Mouse (Mus musculus) gastrocnemius, adult 2 months (tissue): Measurements from ENCODE around the gene Papolg. TPM values are rescaled to one million over a fixed set of nuclear protein-coding genes. Genes with fewer than 3 reads are reported as not detected.
"Not testable (repeated sequence)": the region's sequence is repeated elsewhere in the genome, so short reads cannot be mapped to it uniquely, and the experiment has no call there.

Source experiments
- DNase-seq: peaks from one replicate; pipeline ENCODE4 v3.0.0; 2022
- H3K27ac ChIP-seq: fragments of 200-600 bp; 2 replicates; pipeline ENCODE4 v1.8.1; 2022; ENCODE audit warnings: mild to moderate bottlenecking
- H3K4me3 ChIP-seq: fragments of 200-600 bp; 2 replicates; pipeline ENCODE4 v1.8.1; 2022; ENCODE audit warnings: mild to moderate bottlenecking, moderate library complexity
- CTCF ChIP-seq: fragments of 200-600 bp; IDR thresholded peaks from 2 replicates; pipeline ENCODE4 v1.8.1; 2022; ENCODE audit warnings: antibody characterized with exemption, mild to moderate bottlenecking, moderate library complexity
- intact Hi-C: fragments of 180-260 bp; cut with DNase I; formaldehyde crosslinking; loops from one replicate; pipeline ENCODE4 v1.15.1; 2025
- long read RNA-seq, 2 experiments: library from polyadenylated mRNA; stranded (forward); transcript quantifications; one replicate each; pipeline ENCODE4 v2.0.0; 2021
- total RNA-seq, 2 experiments: library from RNA; stranded (reverse); gene quantifications; 2 replicates each; pipeline ENCODE4 v1.2.3; 2021

The Papolg gene
- 1 to 10 TPM; 4.7 TPM for total RNA-seq
- long read RNA-seq, experiment 1, partial matches to known transcripts = 0 of 2 reads
- long read RNA-seq, experiment 1, other reads (novel, unspliced or antisense) = 0 of 2 reads
- long read RNA-seq, experiment 2, partial matches to known transcripts = 0 of 1 reads
- long read RNA-seq, experiment 2, other reads (novel, unspliced or antisense) = 0 of 1 reads

GRCm38 (mm10) chr11:23895060-23895426 lies at the start of gene Papolg:
Gene Papolg, minus strand, starts transcription at chr11:23895253.
- TF ChIP-seq CTCF = no peak
- DNase-seq = peak; percentile 94
- peak within 1 kb of the TSS; percentile 88 for H3K4me3 ChIP-seq
- peak within 1 kb of the TSS; percentile 88 for H3K27ac ChIP-seq
- intact Hi-C loops = loop anchor here (2.0 to 10.0 kb wide), 2 partner anchors 124 to 220 kb away; partner anchors contain the start of gene Rel

- intact Hi-C loops, H3K4me3 ChIP-seq, DNase-seq, H3K27ac ChIP-seq: not testable (repeated sequence)
Measured at GRCm38 (mm10) chr11:23928146-23928545, 33.1 kb upstream of the Papolg start.

GRCm38 (mm10) chr11:23927643-23928042 lies 32.6 kb upstream of the Papolg start:
- intact Hi-C loops = no loop called here
- DNase-seq = no peak
- no peak for TF ChIP-seq CTCF
- H3K4me3 ChIP-seq = no peak overlapping the region
- H3K27ac ChIP-seq = no peak overlapping the region

- H3K4me3 ChIP-seq, H3K27ac ChIP-seq, intact Hi-C loops, DNase-seq: not testable (repeated sequence)
Measured at GRCm38 (mm10) chr11:23913824-23914223, 18.8 kb upstream of the Papolg start.

GRCm38 (mm10) chr11:23903909-23904308 lies 8.9 kb upstream of the Papolg start:
- Histone ChIP-seq H3K4me3 (no peak overlapping the region), H3K27ac (no peak overlapping the region)
- no peak for TF ChIP-seq CTCF
- intact Hi-C loops = no loop called here
- no peak for DNase-seq

- no peak for TF ChIP-seq CTCF
- peak overlapping the region; percentile 88 for H3K27ac ChIP-seq
- DNase-seq = no peak
- H3K4me3 ChIP-seq = peak overlapping the region; percentile 88
- intact Hi-C loops = loop anchor here (2.0 to 10.0 kb wide), 2 partner anchors 124 to 220 kb away; partner anchors contain the start of gene Rel
Measured at GRCm38 (mm10) chr11:23894141-23895059, 653 bp downstream of the Papolg start.

GRCm38 (mm10) chr11:23893556-23893955 lies 1.5 kb downstream of the Papolg start:
- H3K4me3 ChIP-seq = peak overlapping the region; percentile 88; the same call in 1 of the 2 replicates
- DNase-seq = no peak
- intact Hi-C loops = loop anchor here (10.0 kb wide), 1 partner anchor 219 kb away; no protein-coding TSS in a partner anchor
- no peak overlapping the region for H3K27ac ChIP-seq
- no peak for TF ChIP-seq CTCF

GRCm38 (mm10) chr11:23864326-23864725 lies 30.7 kb downstream of the Papolg start:
- TF ChIP-seq CTCF = no peak
- intact Hi-C loops = loop anchor here (10.0 kb wide), 1 partner anchor 190 kb away; no protein-coding TSS in a partner anchor
- Histone ChIP-seq H3K27ac (no peak overlapping the region), H3K4me3 (no peak overlapping the region)
- no peak for DNase-seq

- no peak for DNase-seq
- intact Hi-C loops = loop anchor here (10.0 kb wide), 1 partner anchor 98 kb away; no protein-coding TSS in a partner anchor
- no peak for TF ChIP-seq CTCF
- Histone ChIP-seq H3K27ac (no peak overlapping the region), H3K4me3 (no peak overlapping the region)
Measured at GRCm38 (mm10) chr11:23856723-23857112, 38.3 kb downstream of the Papolg start.

- no peak for DNase-seq
- Histone ChIP-seq H3K27ac (no peak overlapping the region), H3K4me3 (no peak overlapping the region)
- intact Hi-C loops = loop anchor here (10.0 kb wide), 1 partner anchor 99 kb away; no protein-coding TSS in a partner anchor
- no peak for TF ChIP-seq CTCF
Measured at GRCm38 (mm10) chr11:23856054-23856722, 38.9 kb downstream of the Papolg start.

- no peak overlapping the region for H3K4me3 ChIP-seq
- intact Hi-C loops = loop anchor here (10.0 kb wide), 1 partner anchor 100 kb away; no protein-coding TSS in a partner anchor
- H3K27ac ChIP-seq = no peak overlapping the region
- TF ChIP-seq CTCF = peak; percentile 73
- peak; percentile 70 for DNase-seq
Measured at GRCm38 (mm10) chr11:23855182-23855802, 39.8 kb downstream of the Papolg start.

GRCm38 (mm10) chr11:23853306-23853705 lies 41.7 kb downstream of the Papolg start:
- no peak overlapping the region for H3K27ac ChIP-seq
- intact Hi-C loops = loop anchor here (10.0 kb wide), 1 partner anchor 101 kb away; no protein-coding TSS in a partner anchor
- TF ChIP-seq CTCF = no peak
- no peak overlapping the region for H3K4me3 ChIP-seq
- no peak for DNase-seq
